Mouse (Mus musculus) gastrocnemius, postnatal 25 days (tissue): ENCODE results near the gene Irf2. TPM values are rescaled to one million over a fixed set of nuclear protein-coding genes. Genes with fewer than 3 reads are reported as not detected.

Experiments
- DNase-seq: peaks from one replicate; pipeline ENCODE4 v3.0.0; 2022
- total RNA-seq, 2 experiments: library from RNA; stranded (reverse); gene quantifications; 1 replicate in 1 of 2; 2 replicates in 1 of 2; pipeline ENCODE4 v1.2.3; 2021

Gene Irf2
- total RNA-seq, 2 experiments from 2014 or later: 27.4 to 29.6 TPM

DNA sequence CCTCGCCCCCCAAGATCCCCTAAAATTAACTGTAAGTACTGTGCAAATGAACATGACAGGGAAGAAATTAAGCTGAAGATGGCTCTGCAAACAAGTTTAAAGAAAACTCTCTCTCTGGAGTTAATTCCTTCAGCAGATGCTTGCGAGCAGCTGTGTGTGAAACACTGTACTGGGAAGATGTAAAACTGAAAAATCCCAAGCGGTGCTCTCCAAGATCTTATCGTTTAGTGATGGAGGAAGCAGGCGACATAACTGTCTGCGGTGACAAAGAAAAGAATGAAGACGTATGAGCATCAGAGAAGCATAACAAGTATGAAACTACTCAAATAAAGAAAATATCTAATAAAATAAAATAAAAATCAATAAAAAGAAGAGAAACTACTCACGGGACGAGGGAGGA is 18.1 kb downstream of the Irf2 start:
- DNase-seq: no peak

DNA sequence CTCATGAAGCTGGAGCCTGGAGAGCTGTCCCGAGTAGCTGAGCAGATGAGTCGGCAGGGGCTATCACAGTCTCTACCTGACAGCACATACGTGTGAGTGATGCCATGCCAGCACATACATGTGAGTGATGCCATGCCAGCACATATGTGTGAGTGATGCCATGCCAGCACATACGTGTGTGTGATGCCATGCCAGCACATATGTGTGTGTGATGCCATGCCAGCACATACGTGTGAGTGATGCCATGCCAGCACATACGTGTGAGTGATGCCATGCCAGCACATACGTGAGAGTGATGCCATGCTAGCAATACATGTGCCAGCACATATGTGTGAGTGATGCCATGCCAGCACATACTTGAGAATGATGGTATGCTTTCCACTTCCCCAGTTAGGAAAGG is 18.6 kb downstream of the Irf2 start:
- DNase-seq: no peak

DNA sequence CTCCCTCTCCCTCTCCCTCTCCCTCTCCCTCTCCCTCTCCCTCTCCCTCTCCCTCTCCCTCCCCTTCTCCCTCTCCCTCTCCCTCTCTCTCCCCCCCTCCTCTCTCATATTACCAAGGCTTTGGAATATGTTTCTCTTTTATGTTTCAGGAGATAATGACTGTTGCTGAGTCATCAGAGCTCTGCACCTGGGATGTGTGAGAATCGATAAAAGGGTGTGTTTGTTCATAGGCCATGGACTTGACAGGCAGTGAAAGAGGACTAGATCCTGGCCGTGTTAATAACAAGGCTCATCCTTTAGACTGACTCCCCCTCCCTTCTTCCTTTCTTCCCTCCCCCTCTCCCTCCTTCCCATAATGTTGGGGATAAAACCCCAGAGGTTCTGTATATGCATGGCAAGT is 19.1 kb downstream of the Irf2 start:
- DNase-seq: no peak

DNA sequence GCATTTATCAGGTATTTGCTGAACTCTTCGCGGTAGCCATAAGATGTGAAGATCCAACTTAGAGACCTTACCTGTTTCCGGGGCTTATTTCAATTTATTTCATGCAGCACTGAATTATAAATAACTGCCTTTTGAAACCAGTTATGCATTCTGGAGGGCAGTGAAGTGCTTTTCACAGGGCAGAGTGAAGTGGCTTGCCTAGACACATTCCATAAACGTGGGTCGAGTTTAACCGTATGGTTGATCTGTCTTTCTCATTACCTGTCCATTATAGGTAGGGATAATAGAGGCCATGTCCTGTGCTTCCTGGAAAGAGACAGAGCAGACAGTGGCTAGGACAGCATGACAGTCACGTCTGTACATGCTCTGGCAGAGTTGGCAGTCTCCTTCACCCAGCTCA is 20.0 kb downstream of the Irf2 start:
- DNase-seq: no peak

DNA sequence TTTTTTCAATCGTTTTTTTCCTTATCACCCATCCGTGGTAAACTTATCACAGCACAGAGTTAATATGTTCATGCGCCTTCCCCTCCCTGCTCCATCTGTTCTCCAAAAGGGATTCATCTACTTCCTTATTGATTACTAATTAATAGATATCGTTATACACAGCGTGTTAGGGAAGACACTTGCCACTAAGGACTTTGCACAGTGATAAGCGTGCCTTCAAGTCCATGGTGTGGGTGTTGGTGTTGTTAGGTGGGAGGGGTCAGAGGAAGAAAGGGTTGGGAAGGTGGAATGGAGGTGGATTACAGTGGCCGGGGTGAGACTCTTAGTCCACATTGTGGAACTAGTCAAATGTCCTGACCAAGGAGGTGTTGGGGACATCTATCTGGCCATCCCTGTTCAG is 21.2 kb downstream of the Irf2 start:
- DNase-seq: no peak

DNA sequence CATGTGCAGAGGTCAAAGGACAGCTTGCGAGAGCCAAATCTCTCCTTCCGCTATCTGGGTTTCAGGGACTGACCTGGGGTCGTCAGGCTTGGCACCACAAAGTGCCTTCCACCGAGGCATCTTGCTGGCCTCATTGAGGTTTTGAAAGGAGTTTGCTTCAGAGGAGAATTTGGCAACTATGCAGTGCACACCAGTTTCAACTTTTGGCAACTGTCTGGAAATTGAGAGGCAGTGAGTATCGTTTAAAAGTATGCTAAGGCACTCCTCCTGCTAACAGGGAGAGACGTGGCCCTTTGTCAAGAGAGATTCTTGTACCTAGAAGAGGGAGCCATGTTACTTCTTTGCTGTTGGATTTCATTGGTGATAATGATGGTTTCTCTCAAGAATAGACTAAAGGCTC is 21.9 kb downstream of the Irf2 start:
- DNase-seq: no peak

DNA sequence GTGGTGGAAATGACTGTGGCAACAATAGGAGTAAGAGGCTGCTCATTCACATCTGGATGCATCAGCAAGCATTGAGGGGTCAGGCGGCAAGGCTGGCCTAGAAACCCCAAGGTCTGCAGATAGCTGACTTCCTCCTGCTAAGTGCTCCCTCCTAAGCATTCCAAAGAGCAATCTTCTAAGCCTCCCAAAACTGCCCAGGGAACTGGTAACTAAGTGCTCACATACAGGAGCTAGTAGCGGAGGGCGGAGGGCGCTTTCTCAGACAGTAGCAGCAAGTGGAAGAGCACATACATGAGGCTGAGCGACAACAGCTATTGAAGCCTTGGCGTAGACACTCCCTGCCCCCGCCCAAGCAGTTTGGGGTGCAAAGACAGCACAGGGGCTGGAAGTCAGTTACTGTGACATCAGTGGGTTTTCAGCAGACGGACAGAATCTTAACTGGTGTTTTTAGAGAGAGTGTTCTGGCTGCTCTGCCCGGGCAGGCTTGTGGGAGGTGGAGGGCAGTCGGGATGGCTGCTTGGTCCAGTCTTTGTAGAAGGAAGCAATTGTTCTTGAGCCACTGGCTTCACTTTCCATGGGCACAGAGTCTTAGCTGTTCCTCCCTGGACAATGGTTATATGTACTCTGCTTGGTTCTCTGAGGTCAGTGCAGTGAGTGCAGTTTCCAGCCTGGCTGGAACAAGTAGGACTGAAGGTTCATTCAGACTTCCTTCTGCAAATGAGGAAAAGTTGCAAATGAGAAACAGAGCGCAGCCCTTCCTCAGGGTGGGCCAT is 30.1 kb downstream of the Irf2 start:
- DNase-seq: no peak

DNA sequence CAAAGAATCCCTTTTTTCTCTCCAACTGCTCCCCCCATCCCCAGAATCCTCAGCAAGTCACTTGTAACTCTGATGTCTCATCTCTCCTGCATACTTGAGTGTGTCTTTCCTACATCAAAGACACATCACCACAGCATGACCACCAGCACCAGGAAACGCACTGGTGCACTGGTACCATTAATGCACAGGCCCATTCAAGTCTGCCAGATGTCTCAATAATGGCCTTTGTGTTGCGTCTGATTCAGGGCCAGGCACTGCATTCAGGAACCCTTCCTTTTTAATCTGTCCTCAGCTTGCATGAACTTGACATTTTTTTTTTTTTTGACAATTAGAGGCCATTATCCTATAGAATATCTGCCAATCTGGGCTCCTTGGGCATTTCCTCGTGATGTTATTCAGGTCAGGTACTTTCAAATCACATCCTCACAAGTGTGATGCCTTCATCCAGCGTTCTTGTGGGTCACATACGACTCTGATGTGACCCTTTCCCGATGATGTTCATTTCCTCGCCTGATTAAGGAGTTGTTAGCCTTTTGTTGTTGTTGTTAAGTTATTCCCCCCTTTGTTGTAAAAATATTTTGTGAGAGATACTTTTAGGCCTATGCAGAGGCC is 31.5 kb downstream of the Irf2 start:
- no peak for DNase-seq

DNA sequence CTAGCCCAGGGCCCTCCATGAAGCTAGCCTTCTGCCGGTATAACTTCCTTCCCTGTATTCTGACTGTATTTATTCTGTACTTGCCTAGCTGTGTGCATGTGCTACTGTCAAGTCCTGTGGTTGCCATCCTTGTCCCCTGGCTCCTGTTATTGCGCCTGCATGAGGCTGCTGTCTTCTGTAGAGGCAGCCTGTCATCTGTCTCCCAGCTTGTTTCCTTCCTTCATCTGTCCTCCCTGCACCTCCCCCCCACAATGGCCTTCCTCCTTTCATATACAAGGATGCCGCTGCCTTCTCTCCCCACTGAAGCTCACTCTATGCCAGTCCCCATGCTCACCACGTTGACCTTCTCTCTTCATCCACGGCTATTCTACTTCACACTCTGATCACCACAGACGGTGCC is 33.3 kb downstream of the Irf2 start:
- no peak for DNase-seq

DNA sequence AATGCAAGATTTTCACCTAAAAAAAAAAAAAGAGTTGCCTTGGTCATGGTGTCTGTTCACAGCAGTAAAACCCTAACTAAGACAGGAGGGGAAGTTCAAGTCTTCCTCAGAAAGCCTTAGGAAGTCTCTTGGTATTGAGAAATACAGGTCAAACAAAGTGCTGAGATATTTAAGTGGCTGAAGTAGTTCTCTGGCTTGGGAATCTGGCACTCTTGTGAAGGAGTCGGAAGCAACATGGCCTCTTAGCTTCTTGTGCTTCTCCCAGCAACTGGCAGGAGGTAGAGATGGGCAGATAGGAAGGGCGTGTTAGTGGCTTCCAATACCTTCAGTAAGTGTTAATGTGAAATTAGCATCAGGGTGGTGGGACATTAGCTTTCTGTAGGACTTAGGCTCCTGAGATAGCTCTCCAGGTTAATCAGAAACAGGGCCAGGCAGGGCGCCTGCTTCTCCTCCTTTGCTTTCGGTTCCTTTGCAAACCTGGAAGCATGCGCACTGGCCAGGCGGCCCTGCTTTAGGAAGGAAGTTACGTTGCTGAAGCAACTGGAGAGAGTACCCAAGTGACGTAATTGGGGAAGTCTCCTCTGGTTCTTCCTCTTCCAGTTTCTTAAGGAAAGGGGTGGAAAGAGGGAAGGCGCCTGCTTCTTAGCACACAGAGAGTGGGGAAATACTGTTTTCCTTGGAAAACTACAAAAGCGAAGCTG is 38.4 kb downstream of the Irf2 start:
- peak; percentile 38 for DNase-seq

DNA sequence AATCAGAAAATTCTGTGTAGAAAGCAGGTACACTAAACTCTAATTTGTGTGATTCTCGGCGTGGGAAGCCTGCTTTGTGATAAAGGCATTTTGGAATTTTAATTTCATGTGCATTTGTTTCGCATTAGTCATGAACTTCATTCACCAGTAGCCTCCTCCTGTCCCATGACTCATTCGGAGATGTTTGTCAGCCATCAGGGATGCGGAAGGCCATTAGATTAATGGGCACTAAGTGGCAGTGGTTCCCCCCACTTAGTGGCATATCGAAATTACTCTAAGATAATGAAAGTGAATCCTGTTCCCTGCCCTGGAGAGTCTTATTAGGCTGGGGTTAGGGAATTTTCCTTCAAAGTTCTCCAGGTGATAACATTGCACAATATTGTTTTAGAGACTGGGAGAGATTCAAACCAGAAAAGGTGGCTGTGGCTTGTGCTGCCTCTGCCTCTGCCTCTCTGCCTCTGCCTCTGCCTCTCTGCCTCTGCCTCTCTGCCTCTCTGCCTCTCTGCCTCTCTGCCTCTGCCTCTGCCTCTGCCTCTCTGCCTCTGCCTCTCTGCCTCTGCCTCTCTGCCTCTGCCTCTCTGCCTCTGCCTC is 41.6 kb downstream of the Irf2 start:
- DNase-seq: no peak

DNA sequence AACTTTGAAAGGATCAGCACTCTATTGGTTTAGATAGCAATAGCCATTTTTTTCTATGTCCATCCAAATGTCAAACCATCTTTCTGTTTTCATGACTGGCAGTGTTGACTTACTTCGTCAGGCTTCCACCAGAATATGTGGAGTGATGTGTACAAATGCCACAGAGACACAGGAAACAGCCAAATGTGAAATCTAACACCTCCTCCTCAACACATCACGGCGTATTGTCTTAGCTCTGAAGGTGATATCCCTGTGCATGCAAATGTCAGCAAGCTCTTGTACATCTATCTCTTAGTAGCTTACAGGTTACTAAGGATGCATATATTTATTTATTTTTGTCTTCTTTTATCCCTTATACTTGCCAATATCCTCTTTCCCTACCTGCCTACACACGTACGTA is 42.7 kb downstream of the Irf2 start:
- DNase-seq: no peak

DNA sequence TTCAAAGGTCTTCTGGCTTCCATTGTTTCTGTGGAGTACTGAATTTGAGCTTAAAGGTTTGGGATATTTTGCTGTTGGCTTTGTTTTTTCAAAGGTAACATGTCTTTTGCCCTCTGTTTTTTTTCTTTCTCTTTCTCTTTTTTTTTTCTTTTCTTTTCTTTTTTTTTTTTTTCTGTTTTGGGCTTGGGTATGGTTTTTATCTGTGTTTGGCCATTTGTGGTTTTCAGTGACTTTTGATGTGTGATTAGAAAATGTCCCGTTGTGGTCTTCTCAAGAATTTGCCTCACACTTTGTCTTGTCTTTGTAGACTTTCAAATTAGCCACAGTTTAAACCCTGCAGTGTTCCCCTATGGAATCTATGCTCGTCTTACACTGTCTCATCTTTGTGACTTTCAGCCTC is 45.5 kb downstream of the Irf2 start:
- no peak for DNase-seq

DNA sequence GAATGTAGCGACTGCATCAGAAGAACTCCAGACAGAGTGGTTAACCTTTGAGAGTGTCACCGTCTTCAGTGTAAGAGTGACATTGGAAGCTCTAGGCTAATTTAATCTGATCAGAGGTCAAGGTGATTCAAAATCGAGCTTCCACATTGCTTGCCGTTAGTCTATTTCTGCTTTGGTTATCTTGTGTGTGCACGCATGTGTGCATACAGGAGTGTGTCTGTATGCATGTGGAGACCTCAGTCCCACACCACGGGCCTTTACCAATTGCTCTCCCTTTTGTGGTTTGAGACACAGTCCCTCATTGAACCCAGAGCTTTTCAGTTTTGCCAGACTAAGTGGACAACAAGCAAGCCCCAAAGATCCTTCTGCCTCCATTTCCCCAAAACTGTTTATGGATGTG is 46.4 kb downstream of the Irf2 start:
- DNase-seq: no peak

DNA sequence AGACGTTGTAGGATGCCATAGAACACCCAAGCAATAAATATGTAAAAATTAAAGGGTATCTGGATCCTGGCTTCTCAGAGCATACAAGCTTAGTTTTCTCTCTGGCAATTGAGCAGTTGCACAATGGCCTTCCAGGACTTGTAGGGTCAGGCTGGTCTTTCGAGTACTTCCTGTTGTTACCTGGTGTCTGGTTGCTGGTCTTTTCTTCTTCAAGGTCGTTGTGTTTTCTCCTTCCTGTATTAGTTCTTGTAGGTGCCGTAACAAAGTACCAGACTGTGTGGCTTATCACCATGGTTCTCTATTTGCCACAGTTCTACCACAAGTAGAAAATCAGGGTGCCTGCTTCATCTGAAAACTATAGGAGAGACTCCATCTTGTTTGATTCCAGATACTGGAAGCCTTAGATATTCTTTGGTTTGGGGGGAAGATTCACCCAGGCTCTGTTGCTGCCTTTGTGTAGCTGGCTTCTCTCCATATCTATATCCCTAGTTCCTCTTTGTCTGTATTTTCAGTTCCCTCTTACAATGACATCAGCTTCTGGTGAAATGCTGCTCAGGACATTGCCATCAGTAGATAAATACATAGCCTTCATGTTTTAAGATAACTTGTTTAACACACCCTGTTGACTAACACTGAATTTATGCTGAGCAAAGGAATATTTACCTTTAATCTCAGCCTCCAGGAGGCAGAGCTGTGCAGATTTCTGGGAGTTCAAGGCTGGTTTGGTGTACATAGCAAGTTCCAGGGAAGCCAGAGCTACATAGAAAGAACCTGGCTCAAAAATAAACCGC is 49.8 kb downstream of the Irf2 start:
- no peak for DNase-seq

DNA sequence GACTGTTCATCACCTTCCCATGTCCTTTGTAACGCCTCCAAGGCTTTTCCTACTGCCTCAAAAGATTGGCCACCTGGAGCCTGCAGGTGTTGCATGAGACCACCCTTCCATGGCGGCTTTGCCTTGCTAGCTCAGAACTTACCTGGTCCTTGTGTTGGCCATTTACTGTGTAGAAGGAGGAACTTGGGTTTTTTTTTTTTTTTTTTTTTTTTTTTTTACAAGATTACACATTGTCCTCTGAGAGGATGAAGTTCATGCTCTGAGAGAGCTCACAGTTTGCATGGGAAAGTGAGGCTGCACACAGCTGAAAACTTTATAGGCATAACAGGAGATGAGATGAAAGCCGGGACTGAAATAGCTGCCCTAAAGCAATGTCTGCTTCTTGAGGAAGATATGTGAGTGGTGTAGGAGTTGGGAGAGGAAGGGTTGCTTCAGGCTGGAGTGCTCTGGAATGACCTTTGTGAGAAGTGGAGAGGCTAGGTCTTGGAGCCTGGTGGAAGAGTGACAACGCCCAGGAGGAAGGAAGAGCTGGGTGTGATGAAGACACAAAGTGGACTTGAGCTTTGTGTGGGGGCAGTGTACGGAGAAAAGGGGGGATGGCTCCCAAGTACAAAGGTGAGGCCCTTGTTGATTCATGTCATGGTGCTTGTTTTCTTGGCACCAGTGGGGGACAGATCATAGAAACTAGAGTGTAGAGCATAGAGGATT is 52.3 kb downstream of the Irf2 start:
- DNase-seq: no peak

DNA sequence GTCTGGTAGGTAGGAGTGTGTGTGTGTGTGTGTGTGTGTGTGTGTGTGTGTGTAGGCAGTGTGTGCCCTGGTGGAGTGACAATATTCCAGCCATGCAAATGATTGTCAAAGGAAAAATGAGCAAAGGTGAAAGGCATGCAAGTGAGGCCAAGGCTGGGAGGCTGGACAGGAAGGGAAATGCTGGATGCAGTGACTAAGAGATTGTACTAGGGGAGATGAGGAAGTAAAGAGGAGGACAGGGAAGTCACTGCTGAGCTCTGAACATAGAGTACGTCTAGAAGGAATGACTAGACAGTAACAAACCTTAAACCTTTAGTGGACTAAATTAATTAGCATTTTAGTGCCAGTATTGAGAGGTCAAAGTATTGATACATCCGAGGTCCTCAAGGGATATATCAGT is 53.1 kb downstream of the Irf2 start:
- no peak for DNase-seq

DNA sequence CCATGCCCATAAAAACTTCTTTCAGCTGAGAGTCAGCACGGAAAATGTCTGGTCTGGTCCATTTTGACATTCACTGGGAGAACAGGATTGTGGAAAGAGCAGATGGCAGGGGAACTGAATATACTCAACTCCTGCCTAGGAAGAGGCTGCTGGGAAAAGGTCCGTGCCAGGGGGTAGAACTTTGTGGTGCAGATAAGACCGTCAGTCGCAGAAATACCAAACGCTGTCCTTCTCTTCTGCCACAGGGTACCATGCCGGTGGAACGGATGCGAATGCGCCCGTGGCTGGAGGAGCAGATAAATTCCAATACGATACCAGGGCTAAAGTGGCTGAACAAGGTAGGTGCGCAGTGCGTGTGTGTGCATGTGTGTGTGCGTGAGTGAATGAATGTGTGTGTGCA is 53.7 kb downstream of the Irf2 start:
- DNase-seq: no peak

DNA sequence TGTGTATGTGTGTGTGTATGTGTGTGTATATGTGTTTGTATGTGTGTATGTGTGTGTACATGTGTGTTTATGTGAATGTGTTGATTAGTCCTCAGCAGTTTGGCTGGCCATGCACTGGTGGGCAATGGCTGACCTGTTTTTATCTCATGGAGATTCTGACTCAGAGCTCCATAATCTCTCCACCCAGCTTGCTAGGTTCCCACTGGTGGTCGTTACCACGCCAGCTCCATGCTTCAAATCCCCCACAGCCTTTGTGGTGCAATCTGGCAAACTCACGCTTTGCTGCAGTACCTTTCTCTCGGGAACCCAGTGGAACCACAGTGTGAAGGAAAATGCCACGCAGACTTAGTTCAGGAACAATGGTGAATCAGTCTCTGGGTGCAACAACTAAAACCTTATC is 54.8 kb downstream of the Irf2 start:
- DNase-seq: no peak

DNA sequence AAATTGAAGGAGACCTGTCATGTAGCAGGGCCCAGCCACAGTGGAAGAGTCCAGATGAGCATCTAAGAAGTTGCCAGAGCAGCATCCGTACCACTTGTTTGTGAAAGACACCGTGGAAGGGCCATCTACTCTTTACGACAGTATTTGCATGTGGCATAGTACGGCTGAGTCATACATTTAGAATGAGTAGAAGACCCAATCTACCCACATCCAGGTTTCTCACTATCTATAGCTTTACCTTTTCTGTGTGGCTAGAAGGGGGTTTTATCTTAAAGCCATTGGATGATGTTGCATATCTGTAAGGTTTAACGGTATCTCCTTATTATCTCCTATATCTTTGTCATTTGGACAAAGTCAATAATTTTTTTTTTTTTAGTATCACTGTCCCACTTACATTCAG is 59.7 kb downstream of the Irf2 start:
- no peak for DNase-seq

DNA sequence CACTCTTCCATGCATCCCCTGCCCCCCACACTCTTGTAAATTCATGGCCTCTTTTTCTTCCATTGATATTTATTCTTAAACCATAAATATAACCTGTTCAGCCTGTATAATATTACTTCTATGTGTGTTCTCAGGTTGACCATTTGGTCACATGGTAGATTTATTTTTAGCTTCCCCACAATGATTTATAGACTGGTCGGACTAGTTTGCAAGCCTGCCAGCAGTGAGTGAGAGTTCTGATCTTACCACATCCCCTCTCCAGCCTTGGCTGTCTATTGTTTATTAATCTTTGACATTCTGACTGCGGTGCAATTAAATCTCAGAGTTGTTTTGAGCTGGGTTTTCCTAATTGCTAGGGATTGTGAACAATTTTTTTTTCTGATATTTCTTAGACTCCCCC is 60.2 kb downstream of the Irf2 start:
- DNase-seq: no peak

DNA sequence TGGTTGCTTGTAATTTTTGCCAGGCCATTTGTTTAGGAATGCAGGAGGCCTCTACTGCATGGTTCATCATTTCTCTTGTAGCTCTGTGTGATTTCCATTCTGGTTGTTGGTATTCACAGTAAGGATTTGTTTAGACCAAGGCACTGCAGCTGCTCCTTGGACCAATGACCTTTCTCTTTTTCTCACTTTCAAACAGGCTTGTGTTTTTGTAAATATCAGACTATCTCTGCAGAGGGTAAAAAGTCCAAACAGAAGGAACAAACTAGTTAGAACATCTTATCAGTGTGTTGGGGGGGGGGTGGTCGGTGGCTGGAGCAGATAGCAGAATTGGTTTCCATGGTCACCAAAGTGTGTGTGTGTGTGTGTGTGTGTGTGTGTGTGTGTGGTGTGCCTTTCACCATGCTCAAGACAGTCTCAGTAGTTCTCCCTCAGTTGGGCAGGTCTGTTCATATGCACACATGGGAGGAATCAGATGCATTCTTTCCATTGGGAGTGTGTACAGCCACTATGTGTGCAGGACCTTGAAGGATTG is 61.7 kb downstream of the Irf2 start:
- no peak for DNase-seq
